Mouse (Mus musculus): ENCODE data around the gene Fam166b.
A peak's percentile ranks its signal among the peaks of the same experiment; 100 is the strongest.

The Fam166b gene

DNA sequence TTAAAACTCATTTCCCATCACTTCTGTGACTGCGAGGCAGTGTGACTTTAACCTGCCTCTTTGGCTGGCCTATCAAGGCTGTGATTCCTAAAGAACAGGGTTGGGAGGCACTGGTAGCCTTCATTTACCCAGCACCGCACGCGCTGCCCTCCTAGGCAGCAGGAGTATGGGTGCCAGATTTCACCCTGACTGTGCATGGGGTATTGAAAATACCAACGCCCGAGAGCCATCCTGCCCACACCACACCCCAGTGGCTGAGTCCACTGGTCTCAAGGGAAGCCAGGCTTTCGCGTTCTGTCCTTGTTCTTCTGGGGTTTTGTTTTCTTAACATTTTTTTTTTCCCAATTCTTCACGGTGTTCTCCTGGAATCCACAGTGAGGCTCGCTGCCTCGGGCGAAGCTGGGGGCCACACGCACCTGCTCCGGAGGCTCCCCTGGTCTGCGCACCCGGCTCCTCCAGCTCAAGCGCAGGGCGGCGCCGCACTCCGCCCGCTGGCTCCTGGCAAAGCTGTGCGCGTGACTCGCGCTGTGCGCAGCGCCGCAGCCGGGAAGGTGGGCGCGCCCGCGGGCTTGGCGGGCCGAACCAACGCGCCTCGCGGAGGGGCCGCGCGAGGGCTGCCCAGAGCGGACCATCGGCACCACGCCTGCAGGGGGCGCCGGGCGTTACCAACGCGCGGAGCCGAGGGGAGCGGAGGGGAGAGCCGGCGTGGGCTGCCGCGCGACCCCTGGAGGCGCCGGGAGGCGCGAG lies 47.4 kb downstream of the Fam166b start, which contains the start of gene Rusc2:
Gene Rusc2, plus strand, starts transcription at position 572 of the 747 bp plus-strand sequence.
- DNase-seq (ENCODE audit: low read depth) = peak; percentile 8

DNA sequence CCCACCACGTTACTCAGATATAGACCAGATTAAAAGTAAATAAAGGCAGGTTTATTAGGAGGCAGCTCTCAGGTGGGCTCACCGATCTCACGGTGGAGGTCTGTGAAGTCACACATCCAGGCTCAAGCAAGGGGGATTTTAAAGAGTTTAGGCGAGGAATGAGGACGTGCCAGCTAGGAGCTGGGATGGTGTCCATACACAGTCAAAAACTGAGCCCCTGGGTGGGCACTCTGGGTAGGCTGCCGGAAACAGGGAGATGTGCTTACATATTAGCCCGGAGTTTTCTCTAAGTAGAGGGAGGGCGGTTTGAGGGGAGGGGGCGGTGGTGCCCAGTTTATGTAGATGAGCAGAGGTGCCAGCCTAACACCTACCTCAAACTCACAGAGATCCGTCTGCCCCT lies 48.0 kb downstream of the Fam166b start:
- no peak for DNase-seq (ENCODE audit: low read depth)

DNA sequence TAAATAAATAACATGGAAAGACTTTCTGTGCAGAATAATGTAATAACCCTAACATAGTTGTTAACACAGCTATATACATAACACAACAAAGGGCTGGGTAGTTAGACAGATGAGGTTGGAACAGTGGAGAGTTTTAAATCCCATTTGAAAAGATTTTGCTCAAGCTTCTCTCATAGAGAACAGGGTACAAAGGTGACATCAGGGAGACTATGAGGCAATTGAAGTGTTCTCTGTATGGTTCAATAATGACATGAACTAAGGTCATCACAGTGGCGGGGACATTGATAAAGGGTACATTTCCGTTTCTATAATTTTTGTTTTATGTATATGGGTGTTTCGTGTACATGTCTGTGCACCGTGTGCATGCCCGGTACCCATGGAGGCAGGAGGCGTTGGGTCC lies 49.3 kb downstream of the Fam166b start:
- DNase-seq (ENCODE audit: low read depth) = no peak

All from naive thymus-derived CD4-positive, alpha-beta T cell, adult 2 months (primary cell).